Mouse (Mus musculus) naive thymus-derived CD4-positive, alpha-beta T cell, adult 2 months (primary cell): ENCODE measurements around the gene Ttpal.

ENCODE experiments used
- DNase-seq: peaks from one replicate; pipeline ENCODE4 v3.0.0-alpha.2; 2011; ENCODE audit warnings: low read depth

Gene Ttpal

GRCm38 (mm10) chr2:163662076-163662475 lies 60.0 kb downstream of the Ttpal start:
- no peak for DNase-seq

GRCm38 (mm10) chr2:163662698-163663221 lies 60.6 kb downstream of the Ttpal start:
- no peak for DNase-seq

- no peak for DNase-seq
Measured at GRCm38 (mm10) chr2:163663930-163664329, 61.8 kb downstream of the Ttpal start.

DNA sequence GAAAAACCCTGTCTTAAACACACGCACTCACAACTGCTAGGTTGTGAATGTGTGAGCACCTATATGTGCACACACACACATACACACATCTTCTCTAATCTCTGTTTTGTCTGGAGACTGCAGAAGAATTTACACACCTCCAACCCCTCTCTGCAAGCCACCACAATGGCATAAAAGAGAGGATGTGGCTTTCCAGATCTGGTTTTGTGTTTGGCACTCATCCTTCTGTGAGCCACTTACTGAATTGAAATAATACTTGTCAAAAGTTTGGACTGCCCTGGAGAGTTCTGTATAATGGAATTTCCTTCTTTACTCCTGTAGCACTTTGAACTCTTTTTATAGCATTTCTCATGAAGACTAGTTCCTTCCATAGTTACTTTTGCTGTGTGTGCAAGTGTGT lies 64.9 kb downstream of the Ttpal start:
- peak; percentile 41 for DNase-seq
